Mouse (Mus musculus) brain, embryonic 18.5 days (tissue): ENCODE measurements at regions not wholly inside any gene's neighbourhood (a gene's known extent, or its start where the extent isn't known, plus 50 kb on each side); places are given as distances from the start of the nearest gene placed in this dataset.

Experiments
- DNase-seq: peaks from one replicate; pipeline ENCODE4 v3.0.0-alpha.2; 2012; ENCODE audit warnings: low read depth, low spot score

- peak; percentile 50 for DNase-seq
These were observed 474.4 kb downstream of the Pcdh18 start for GRCm38 (mm10) chr3:49282679-49283078.

DNA sequence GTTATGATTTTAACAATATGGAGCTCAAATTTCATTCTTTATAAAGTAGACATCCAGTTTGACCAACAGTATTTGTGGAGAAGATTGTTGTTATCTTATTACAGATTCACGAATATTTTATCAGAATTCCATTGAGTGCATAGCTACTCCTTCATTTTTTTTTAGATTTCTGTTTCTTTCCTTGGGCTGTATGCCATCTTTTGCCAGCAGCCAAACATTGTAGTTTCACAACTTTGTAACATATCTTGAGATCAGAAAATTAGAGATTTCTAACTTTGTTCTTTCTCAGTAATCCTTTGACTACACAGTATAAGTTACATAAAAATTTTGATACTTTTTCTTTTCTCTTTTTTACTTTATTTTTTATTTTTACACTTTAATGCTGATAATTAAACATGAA, 478.8 kb downstream of the Pcdh18 start:
- no peak for DNase-seq

DNA sequence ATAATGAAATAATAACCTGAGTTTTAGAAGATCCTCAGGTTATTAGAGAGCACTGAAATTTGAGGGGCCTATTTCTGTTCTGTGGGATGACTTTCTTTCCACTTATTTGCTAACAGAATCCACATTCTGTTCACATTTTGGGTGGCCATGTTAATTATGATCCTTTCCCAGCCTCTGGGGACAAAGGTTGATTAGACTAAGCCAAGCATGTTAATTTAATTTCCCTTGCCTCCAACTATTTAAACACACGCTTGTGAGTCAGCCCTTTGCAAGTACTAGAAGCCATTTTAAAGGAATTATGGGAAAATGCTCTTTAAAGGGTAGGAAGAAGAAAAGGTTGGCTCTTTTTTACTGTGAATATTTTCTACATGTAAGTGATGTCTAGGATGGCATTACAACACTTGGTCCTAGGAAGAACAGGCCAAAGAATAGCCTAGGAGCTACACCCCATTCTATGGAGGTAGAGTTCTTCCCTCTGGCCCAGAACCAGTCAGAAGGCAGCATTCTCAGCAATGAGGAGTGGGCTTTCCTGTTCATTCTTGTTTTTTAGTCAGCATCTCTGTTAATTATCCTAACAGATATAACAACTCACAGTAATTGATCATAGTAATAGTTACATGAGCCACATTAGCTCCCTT, 482.7 kb downstream of the Pcdh18 start:
- DNase-seq, result no peak

DNA sequence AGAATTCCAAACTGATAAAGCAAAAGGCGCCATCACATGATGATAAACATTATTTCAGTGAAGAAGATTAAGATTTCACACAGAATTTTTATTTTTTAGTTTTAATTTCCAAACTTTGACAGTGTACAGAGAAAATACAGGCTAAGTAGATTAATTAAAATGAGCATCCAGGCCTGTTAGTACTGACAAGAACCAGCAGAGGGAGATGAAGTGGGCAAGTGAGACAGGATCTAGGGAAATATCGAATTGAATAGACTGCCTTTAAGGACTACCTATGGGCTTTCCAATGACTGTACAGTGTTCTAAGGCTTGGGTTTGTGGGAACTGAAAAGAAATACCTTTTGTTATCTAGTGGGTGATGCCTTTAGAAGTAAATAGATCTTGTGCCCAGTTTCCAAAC, 491.1 kb downstream of the Pcdh18 start:
- DNase-seq, result no peak
